Mouse (Mus musculus) duodenum, adult 2 months (tissue): ENCODE measurements around the gene Leap2. TPM values are rescaled to one million over a fixed set of nuclear protein-coding genes. Genes with fewer than 3 reads are reported as not detected.

Experiments
- polyA plus RNA-seq: library from polyadenylated mRNA; depleted of rRNA; stranded (reverse); fragments of >200 nt; gene quantifications from 2 replicates; pipeline ENCODE4 v1.2.3, GENCODE M21; 2012; ENCODE audit warnings: low replicate concordance; rRNA removed

Gene Leap2
- 68.8 and 208 TPM in 2 replicates for polyA plus RNA-seq

GRCm38 (mm10) chr11:53423036-53423435, at the start of gene Leap2:
Gene Leap2, minus strand, starts transcription at chr11:53423170.

GRCm38 (mm10) chr11:53469968-53470695, 47.2 kb upstream of the Leap2 start, which contains the start of gene Gm9837:
Gene Gm9837, minus strand, starts transcription at chr11:53470479.

GRCm38 (mm10) chr11:53456474-53457371, 33.8 kb upstream of the Leap2 start, which contains the start of the genes Gm10447 and Shroom1:
Gene Gm10447, minus strand, starts transcription at chr11:53457110.
Gene Shroom1, plus strand, starts transcription at chr11:53457205.

GRCm38 (mm10) chr11:53430670-53431346, 7.8 kb upstream of the Leap2 start, which contains the start of the genes Uqcrq and Gdf9:
Gene Uqcrq, minus strand, starts transcription at chr11:53430831.
Gene Gdf9, plus strand, starts transcription at chr11:53431023.

Other genes starting within 250 kb of the Leap2 start
- gene Hspa4, start 122.7 kb downstream of the Leap2 start, polyA plus RNA-seq, result 21.1 and 23.7 TPM in 2 replicates
- gene Zcchc10, start 98.5 kb downstream of the Leap2 start, polyA plus RNA-seq, result 2.9 and 3.1 TPM in 2 replicates
- gene Aff4, start 72.3 kb downstream of the Leap2 start, polyA plus RNA-seq, result 2.2 and 2.9 TPM in 2 replicates
- 990 and 1,353 TPM in 2 replicates for gene Uqcrq, start 7.7 kb upstream of the Leap2 start, polyA plus RNA-seq
- 0.57 and 1.0 TPM in 2 replicates for gene Gdf9, start 7.9 kb upstream of the Leap2 start, polyA plus RNA-seq
- 0.06 and 0.16 TPM in 2 replicates for gene Gm10447, start 33.9 kb upstream of the Leap2 start, polyA plus RNA-seq
- gene Shroom1, start 34.0 kb upstream of the Leap2 start, polyA plus RNA-seq, result 4.0 and 5.3 TPM in 2 replicates
- not detected in 2 replicates for gene Gm9837, start 47.3 kb upstream of the Leap2 start, polyA plus RNA-seq
- not detected in 2 replicates for gene Gm9945, start 57.0 kb upstream of the Leap2 start, polyA plus RNA-seq
- 10.5 and 34.0 TPM in 2 replicates for gene Sowaha, start 57.1 kb upstream of the Leap2 start, polyA plus RNA-seq
- gene Sept8, start 96.1 kb upstream of the Leap2 start, polyA plus RNA-seq, result 5.4 and 13.0 TPM in 2 replicates
- gene Kif3a, start 144.2 kb upstream of the Leap2 start, polyA plus RNA-seq, result 0.30 and 0.69 TPM in 2 replicates
- 0.39 TPM in 1 of 2 replicates, not detected in the other for gene Il4, start 195.5 kb upstream of the Leap2 start, polyA plus RNA-seq
- gene Il13, start 211.5 kb upstream of the Leap2 start, polyA plus RNA-seq, result not detected in 2 replicates